Mouse (Mus musculus) T-helper 17 cell (primary cell): ENCODE data around the gene 2310046K23Rik.
"Not testable (repeated sequence)": the region's sequence is repeated elsewhere in the genome, so short reads cannot be mapped to it uniquely, and the experiment has no call there.

Experiments used
- in situ Hi-C, 2 experiments: fragments of 300-600 bp; cut with MboI, MseI; formaldehyde crosslinking; loops; 1 replicate in 1 of 2; 2 replicates in 1 of 2; pipeline ENCODE4 v1.15.1; 2025; ENCODE audit warnings: high pct_unique_total_duplicates in 2 of 2

Gene 2310046K23Rik

GRCm38 (mm10) chr3:92534411-92534810 lies at the start of gene 2310046K23Rik:
2310046K23Rik (minus strand) TSS chr3:92534511.
- in situ Hi-C loops = no loop called here

GRCm38 (mm10) chr3:92583164-92583826 lies 49.0 kb upstream of the 2310046K23Rik start:
- in situ Hi-C loops = no loop called here

- in situ Hi-C loops = no loop called here
Observed at GRCm38 (mm10) chr3:92579508-92579907, 45.2 kb upstream of the 2310046K23Rik start.

DNA sequence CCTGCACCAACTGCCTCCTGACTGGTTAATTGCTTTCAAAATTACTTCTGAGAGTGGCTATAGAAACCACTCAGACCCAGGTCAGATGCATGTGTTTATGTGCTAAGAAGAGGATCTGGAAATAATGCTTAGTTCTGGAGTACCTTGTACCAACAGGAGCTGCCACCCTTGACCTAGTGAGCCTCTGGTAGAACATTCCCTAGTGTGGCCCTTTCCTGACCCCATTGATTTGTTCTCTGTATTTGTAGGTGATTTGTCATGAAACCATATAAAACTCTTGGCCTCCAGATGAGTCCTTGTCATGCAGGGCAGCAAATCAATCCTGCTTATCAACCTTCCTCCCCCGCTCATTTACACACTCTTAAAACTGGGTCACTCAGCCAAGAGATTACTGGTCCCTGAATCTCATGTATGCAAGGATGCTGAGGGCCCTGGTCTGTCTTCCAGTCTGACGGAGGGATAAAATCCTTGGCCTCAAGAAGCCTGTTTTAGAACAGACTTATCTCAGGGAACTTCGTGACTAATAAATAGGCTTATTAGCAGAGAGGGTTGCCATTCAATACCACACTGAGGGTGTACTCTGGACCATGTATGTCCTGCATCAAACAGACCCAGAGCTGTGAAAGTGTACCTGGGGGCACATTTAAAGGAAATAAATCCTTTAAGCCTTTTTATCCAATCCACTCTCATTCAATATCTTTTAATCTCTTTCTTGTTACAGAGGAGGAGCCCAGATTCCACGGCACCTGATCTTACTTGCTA lies 44.5 kb upstream of the 2310046K23Rik start:
- in situ Hi-C loops = no loop called here

DNA sequence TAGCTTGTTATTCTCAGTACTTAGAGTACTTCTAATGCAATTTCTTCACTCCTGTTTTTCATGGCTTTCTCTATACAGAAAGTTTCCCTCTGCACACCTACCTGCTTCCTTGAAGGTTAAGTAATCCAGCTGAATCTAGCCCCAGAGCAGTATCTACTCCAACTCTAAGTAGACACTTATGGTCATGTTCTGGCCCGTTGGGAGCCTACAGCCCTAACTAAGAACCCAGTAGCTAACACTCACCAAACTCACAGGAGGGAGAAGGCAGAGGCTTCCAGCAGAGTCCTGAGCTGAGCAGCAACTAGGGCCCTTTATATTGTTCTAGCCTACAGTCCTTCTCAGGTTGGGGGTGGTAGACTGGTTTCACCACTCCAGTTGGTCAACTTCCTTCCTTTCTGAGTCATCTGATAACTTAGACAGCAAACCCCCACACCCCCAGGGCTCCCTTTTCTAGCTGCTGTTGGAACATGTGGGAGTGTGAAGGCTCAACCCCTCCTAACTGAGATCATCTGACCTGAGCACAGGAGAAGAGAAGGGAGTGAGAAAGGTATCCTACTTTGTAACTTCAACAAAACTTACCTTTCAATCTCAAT lies 39.2 kb upstream of the 2310046K23Rik start, which contains the start of gene Ivl:
Ivl (minus strand) TSS at position 287 of the 593 bp plus-strand sequence.
- in situ Hi-C loops = no loop called here

DNA sequence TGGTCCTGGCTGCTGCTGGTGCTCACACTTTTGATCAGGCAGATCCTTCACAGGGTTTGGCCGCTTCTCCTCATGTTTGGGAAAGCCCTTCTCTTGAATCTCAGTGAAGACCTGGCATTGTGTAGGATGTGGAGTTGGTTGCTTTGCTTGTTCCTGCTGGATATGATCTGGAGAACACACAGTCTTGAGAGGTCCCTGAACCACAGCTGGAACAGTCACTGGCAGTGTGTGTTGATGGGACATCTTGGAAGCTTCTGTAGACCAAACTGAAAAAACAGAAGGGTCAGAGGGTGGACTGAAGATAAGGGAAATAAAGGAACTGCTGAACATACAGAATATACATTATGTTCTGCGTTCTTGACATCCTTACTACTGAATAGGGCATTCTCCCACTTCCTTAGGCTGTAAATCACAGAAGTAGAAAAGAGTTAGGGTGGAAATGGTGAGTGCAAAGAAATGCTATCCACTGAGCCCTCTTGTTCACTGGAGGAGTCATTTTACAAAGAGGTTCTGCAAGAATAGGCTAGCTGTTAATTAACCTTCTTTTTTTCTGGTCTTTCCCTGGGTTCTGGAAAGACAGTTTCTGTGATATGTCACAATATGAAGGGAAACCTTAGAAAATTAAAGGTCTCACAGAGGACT lies 38.3 kb upstream of the 2310046K23Rik start:
- in situ Hi-C loops = no loop called here

DNA sequence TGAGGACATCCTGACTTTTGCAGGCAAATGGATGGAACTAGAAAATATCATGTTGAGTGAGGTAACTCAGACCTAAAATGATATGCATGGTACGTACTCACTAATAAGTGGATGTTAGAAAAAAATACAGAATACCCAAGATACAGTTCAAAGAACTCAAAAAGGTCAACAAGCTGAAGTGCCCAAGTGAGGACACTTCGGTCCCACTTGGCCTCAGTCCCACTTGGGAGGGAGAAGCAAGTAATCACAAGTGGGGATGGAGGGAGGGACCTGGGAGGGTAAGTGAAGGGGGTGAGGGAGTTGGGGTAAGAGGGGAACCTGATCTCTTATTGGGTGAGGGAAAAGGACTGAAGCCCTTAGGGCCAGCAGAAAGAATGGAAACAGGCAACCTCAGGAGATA lies 34.4 kb upstream of the 2310046K23Rik start:
- in situ Hi-C loops = no loop called here

DNA sequence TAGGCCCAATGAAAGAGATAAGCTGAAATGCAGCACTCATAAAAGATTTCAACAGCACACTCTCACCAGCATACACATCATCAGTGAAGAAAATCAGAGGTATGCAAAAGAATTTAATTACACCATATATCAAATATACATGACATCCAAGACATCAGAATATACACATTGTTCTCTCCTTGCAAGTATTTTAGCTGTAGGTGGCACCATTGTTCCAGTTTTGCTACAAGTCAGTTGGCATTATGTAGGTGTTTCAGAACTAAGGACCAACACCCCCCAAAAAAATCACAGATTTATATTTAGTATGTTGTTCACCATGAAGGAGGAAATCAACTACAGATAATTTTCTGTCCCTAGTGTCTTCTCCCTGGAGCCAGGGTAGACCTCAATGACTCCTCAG lies 31.1 kb upstream of the 2310046K23Rik start:
- in situ Hi-C loops = no loop called here

GRCm38 (mm10) chr3:92512325-92512724 lies 22.0 kb downstream of the 2310046K23Rik start:
- in situ Hi-C loops = no loop called here

- in situ Hi-C loops = no loop called here
Observed at GRCm38 (mm10) chr3:92510786-92511185, 23.5 kb downstream of the 2310046K23Rik start.

GRCm38 (mm10) chr3:92508185-92508584 lies 26.1 kb downstream of the 2310046K23Rik start:
- in situ Hi-C loops = no loop called here

- in situ Hi-C loops = no loop called here
Observed at GRCm38 (mm10) chr3:92503528-92503927, 30.8 kb downstream of the 2310046K23Rik start.

GRCm38 (mm10) chr3:92500393-92500792 lies 33.9 kb downstream of the 2310046K23Rik start, which contains the start of gene Sprr4:
Sprr4 (minus strand) TSS chr3:92500493.
- in situ Hi-C loops = no loop called here

- in situ Hi-C loops = not testable (repeated sequence)
Observed at GRCm38 (mm10) chr3:92490262-92490661, 44.0 kb downstream of the 2310046K23Rik start.

DNA sequence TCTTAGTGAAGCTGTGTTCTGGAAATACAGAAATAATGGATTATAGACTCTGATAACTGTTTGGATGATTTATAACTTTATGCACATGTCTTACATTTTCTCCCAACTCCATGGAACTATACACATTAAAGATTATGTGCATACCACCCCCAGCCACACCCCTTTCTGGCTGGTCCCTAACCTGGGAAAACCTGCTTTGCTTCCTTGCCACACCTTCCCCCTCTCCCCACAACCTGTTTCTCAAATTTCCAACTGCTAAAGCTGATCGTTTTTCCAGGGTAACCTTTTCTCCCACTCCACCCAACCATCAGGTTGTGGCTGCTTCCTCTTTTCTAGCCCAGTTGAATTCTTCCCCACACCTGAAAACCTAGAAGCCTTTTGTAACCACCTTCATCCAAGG lies 48.0 kb downstream of the 2310046K23Rik start:
- in situ Hi-C loops = no loop called here

- in situ Hi-C loops = no loop called here
Observed at GRCm38 (mm10) chr3:92485863-92486262, 48.4 kb downstream of the 2310046K23Rik start, which contains the start of gene Sprr1a. Sprr1a (minus strand) TSS chr3:92485895.
